In genomic region chr7:16825785-16826184, GRCm38 (mm10) we compare ENCODE assay signal across 7 mouse cellular contexts. TPM values are rescaled to one million over a fixed set of nuclear protein-coding genes. Genes with fewer than 3 reads are reported as not detected.
DNase-seq lines count a peak whose midpoint lies in the region; ATAC-seq lines count a peak whose summit lies in the region.

No protein-coding gene starts in this region.

- no peak overlapping the region for H3K27ac ChIP-seq in midbrain, embryonic 11.5 days (ENCODE audit: low read depth, low read length)
- H3K27ac ChIP-seq in midbrain, embryonic 13.5 days, result no peak overlapping the region
- no peak overlapping the region for H3K27ac ChIP-seq in liver, embryonic 16.5 days (ENCODE audit: low read length)
- no peak overlapping the region for H3K27ac ChIP-seq in hindbrain, embryonic 12.5 days

- H3K9me3 ChIP-seq in midbrain, embryonic 11.5 days (ENCODE audit: control insufficient read depth, low read length), result no peaks in the 10 kb centered on the region
- no peaks in the 10 kb centered on the region for H3K9me3 ChIP-seq in midbrain, embryonic 13.5 days
- no peaks in the 10 kb centered on the region for H3K9me3 ChIP-seq in liver, embryonic 16.5 days (replicated peaks; ENCODE audit: control insufficient read depth, low read length)
- H3K9me3 ChIP-seq in hindbrain, embryonic 12.5 days (replicated peaks), result no peaks in the 10 kb centered on the region

- no peak overlapping the region for H3K4me3 ChIP-seq in midbrain, embryonic 11.5 days (ENCODE audit: low read depth, low read length)
- no peak overlapping the region for H3K4me3 ChIP-seq in midbrain, embryonic 13.5 days (replicated peaks)
- H3K4me3 ChIP-seq in liver, embryonic 16.5 days (ENCODE audit: low read depth, low read length), result no peak overlapping the region
- H3K4me3 ChIP-seq in hindbrain, embryonic 12.5 days, result no peak overlapping the region

- peaks cover 36% of the 10 kb centered on the region for H3K36me3 ChIP-seq in midbrain, embryonic 11.5 days (ENCODE audit: control insufficient read depth, insufficient read depth, low read length)
- H3K36me3 ChIP-seq in midbrain, embryonic 13.5 days, result peaks cover 86% of the 10 kb centered on the region
- H3K36me3 ChIP-seq in liver, embryonic 16.5 days (ENCODE audit: control insufficient read depth, insufficient read depth), result peaks cover 55% of the 10 kb centered on the region
- H3K36me3 ChIP-seq in hindbrain, embryonic 12.5 days, result peaks cover 84% of the 10 kb centered on the region

- H3K9ac ChIP-seq in midbrain, embryonic 11.5 days (ENCODE audit: low read length), result no peak overlapping the region
- no peak overlapping the region for H3K9ac ChIP-seq in midbrain, embryonic 13.5 days (replicated peaks)
- no peak overlapping the region for H3K9ac ChIP-seq in liver, embryonic 16.5 days (ENCODE audit: low read depth, low read length)
- H3K9ac ChIP-seq in hindbrain, embryonic 12.5 days, result no peak overlapping the region

- ATAC-seq in midbrain, embryonic 11.5 days (ENCODE audit: low FRiP score), result peak; percentile 55; the same call in 1 of the 2 replicates
- no peak for ATAC-seq in midbrain, embryonic 13.5 days
- ATAC-seq in liver, embryonic 16.5 days (ENCODE audit: low read depth), result 0 out of 2 replicates have a peak, but pooled peaks have one; percentile 26
- no peak for ATAC-seq in hindbrain, embryonic 12.5 days (ENCODE audit: low FRiP score)

- DNase-seq in midbrain, embryonic 11.5 days (ENCODE audit: low spot score, missing footprints), result no peak
- DNase-seq in ZHBTc4 (ENCODE audit: low read depth, low spot score), result peak; percentile 42
- DNase-seq in thymus, postnatal 25 days, result peak; percentile 67
- no peak for DNase-seq in yolk sac, embryonic 10.5 days (ENCODE audit: low spot score)

- H3K27me3 ChIP-seq in midbrain, embryonic 11.5 days (ENCODE audit: control insufficient read depth, insufficient read depth, low read length), result no peaks in the 10 kb centered on the region
- no peaks in the 10 kb centered on the region for H3K27me3 ChIP-seq in midbrain, embryonic 13.5 days
- H3K27me3 ChIP-seq in liver, embryonic 16.5 days (ENCODE audit: control insufficient read depth, insufficient read depth, low read depth, low read length), result no peaks in the 10 kb centered on the region
- H3K27me3 ChIP-seq in hindbrain, embryonic 12.5 days, result no peaks in the 10 kb centered on the region

- peaks cover 6% of the 10 kb centered on the region; the same call in 1 of the 2 replicates for H3K4me1 ChIP-seq in midbrain, embryonic 11.5 days (ENCODE audit: control insufficient read depth, insufficient read depth, low read length)
- H3K4me1 ChIP-seq in midbrain, embryonic 13.5 days (replicated peaks), result peaks cover 34% of the 10 kb centered on the region
- H3K4me1 ChIP-seq in liver, embryonic 16.5 days (ENCODE audit: control insufficient read depth, low read depth, low read length), result peaks cover 20% of the 10 kb centered on the region
- peaks cover 15% of the 10 kb centered on the region for H3K4me1 ChIP-seq in hindbrain, embryonic 12.5 days

- H3K4me2 ChIP-seq in midbrain, embryonic 11.5 days, result no peak overlapping the region
- no peak overlapping the region for H3K4me2 ChIP-seq in midbrain, embryonic 13.5 days (replicated peaks)
- H3K4me2 ChIP-seq in liver, embryonic 16.5 days (ENCODE audit: low read depth, low read length), result no peak overlapping the region
- H3K4me2 ChIP-seq in hindbrain, embryonic 12.5 days (replicated peaks), result no peak overlapping the region

- WGBS in midbrain, embryonic 11.5 days, result 87% methylated on average over 10 of the region's 10 CpGs
- WGBS in midbrain, embryonic 13.5 days, result 83% methylated on average over 10 of the region's 10 CpGs
- WGBS in liver, embryonic 16.5 days (ENCODE audit: insufficient replicate concordance), result 67% methylated on average over 10 of the region's 10 CpGs
- WGBS in hindbrain, embryonic 12.5 days, result 87% methylated on average over 10 of the region's 10 CpGs

RNA-seq across cellular contexts. Expression of gene Fkrp, which starts 9.3 kb away (rescaled TPM):
- polyA plus RNA-seq in midbrain, embryonic 11.5 days (2014; fragmentation: Nextera tagmentation; extraction: Ambion mirVana), result 24.3 and 25.9 TPM in 2 replicates
- polyA plus RNA-seq in midbrain, embryonic 13.5 days (2015; fragmentation: Nextera tagmentation; extraction: Ambion mirVana), result 43.9 and 46.1 TPM in 2 replicates
- polyA plus RNA-seq in liver, embryonic 16.5 days (2015; fragmentation: Nextera tagmentation; extraction: Ambion mirVana), result 7.8 and 8.9 TPM in 2 replicates
- 38.7 and 39.1 TPM in 2 replicates for polyA plus RNA-seq in hindbrain, embryonic 12.5 days (2016; fragmentation: Nextera tagmentation; extraction: Ambion mirVana)

RNA-seq across cellular contexts. Expression of gene Strn4, which starts 10.1 kb away (rescaled TPM):
- polyA plus RNA-seq in midbrain, embryonic 11.5 days (2014; fragmentation: Nextera tagmentation; extraction: Ambion mirVana), result 111 and 115 TPM in 2 replicates
- 184 and 186 TPM in 2 replicates for polyA plus RNA-seq in midbrain, embryonic 13.5 days (2015; fragmentation: Nextera tagmentation; extraction: Ambion mirVana)
- 27.4 and 29.8 TPM in 2 replicates for polyA plus RNA-seq in liver, embryonic 16.5 days (2015; fragmentation: Nextera tagmentation; extraction: Ambion mirVana)
- polyA plus RNA-seq in hindbrain, embryonic 12.5 days (2016; fragmentation: Nextera tagmentation; extraction: Ambion mirVana), result 180 and 183 TPM in 2 replicates

RNA-seq across cellular contexts. Expression of gene Prkd2, which starts 16.9 kb away (rescaled TPM):
- polyA plus RNA-seq in midbrain, embryonic 11.5 days (2014; fragmentation: Nextera tagmentation; extraction: Ambion mirVana), result 9.2 and 10.3 TPM in 2 replicates
- 6.4 and 6.6 TPM in 2 replicates for polyA plus RNA-seq in midbrain, embryonic 13.5 days (2015; fragmentation: Nextera tagmentation; extraction: Ambion mirVana)
- polyA plus RNA-seq in liver, embryonic 16.5 days (2015; fragmentation: Nextera tagmentation; extraction: Ambion mirVana), result 2.8 and 3.6 TPM in 2 replicates
- polyA plus RNA-seq in hindbrain, embryonic 12.5 days (2016; fragmentation: Nextera tagmentation; extraction: Ambion mirVana), result 8.8 and 9.3 TPM in 2 replicates

RNA-seq across cellular contexts. Expression of gene Slc1a5, which starts 44.6 kb away (rescaled TPM):
- polyA plus RNA-seq in midbrain, embryonic 11.5 days (2014; fragmentation: Nextera tagmentation; extraction: Ambion mirVana), result 20.7 and 23.2 TPM in 2 replicates
- polyA plus RNA-seq in midbrain, embryonic 13.5 days (2015; fragmentation: Nextera tagmentation; extraction: Ambion mirVana), result 13.8 and 14.9 TPM in 2 replicates
- 101 and 119 TPM in 2 replicates for polyA plus RNA-seq in liver, embryonic 16.5 days (2015; fragmentation: Nextera tagmentation; extraction: Ambion mirVana)
- polyA plus RNA-seq in hindbrain, embryonic 12.5 days (2016; fragmentation: Nextera tagmentation; extraction: Ambion mirVana), result 20.2 and 20.5 TPM in 2 replicates

RNA-seq across cellular contexts. Expression of gene Dact3, which starts 49.3 kb away (rescaled TPM):
- 4.8 and 5.3 TPM in 2 replicates for polyA plus RNA-seq in midbrain, embryonic 11.5 days (2014; fragmentation: Nextera tagmentation; extraction: Ambion mirVana)
- polyA plus RNA-seq in midbrain, embryonic 13.5 days (2015; fragmentation: Nextera tagmentation; extraction: Ambion mirVana), result 2.8 and 2.9 TPM in 2 replicates
- 0.05 and 0.12 TPM in 2 replicates for polyA plus RNA-seq in liver, embryonic 16.5 days (2015; fragmentation: Nextera tagmentation; extraction: Ambion mirVana)
- 9.0 and 10.4 TPM in 2 replicates for polyA plus RNA-seq in hindbrain, embryonic 12.5 days (2016; fragmentation: Nextera tagmentation; extraction: Ambion mirVana)

Comparison
In these comparisons a context has a peak if more than half of its experiments do, and no peak if none do; other contexts are left out.
1. ATAC-seq: peak in midbrain, embryonic 11.5 days (single experiment) and liver, embryonic 16.5 days (single experiment); none in midbrain, embryonic 13.5 days (single experiment) and hindbrain, embryonic 12.5 days (single experiment).
2. DNase-seq: peak in ZHBTc4 (single experiment) and thymus, postnatal 25 days (single experiment); none in midbrain, embryonic 11.5 days (single experiment) and yolk sac, embryonic 10.5 days (single experiment).